Comparison of ENCODE assay signal across 8 mouse cellular contexts in the genomic region with DNA sequence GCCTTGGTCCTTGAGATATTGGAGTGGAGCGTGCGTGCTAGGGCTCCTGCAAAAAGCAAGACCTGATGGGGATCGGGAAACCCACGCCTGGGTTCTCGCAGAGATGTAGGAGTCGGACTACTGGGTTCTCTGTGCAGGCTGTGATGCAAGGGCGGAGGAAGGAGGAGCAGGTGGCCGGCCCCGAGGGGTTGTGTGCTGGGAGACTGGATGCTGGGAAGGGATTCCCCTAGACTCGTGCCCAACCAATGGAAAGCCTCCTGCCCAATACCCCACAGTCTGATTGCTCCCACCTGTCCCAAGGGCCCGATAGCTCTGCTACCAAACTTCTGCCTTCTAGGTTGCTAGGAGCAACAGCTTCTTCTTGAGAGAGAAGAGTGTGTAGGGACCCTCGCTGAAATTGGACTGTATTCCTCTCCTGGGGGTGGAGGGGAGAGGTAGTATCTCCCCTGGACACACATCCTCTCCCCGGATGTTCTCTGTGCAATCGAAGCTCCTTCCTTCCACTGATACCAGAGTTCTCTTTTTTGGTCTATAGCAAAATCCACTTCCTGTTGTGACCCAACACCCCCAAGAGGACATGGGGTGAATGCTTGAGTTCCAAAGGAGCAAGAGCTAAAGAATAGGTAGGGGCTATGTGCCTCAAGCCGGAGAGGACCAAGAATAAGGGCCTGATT. TPM values are rescaled to one million over a fixed set of nuclear protein-coding genes. Genes with fewer than 3 reads are reported as not detected.
DNase-seq lines count a peak whose midpoint lies in the region; ATAC-seq and TF ChIP-seq lines count a peak whose summit lies in the region.

No protein-coding gene starts in this region.

- peak overlapping the region; percentile 90 for H3K27ac ChIP-seq in left cerebral cortex, adult 2 months
- peak overlapping the region; percentile 62 for H3K27ac ChIP-seq in forebrain, embryonic 11.5 days (ENCODE audit: low read depth, low read length)
- peak overlapping the region; percentile 66 for H3K27ac ChIP-seq in intestine, embryonic 16.5 days (ENCODE audit: low read length)

- H3K9ac ChIP-seq in forebrain, embryonic 11.5 days (ENCODE audit: low read length), result peak overlapping the region; percentile 89
- H3K9ac ChIP-seq in intestine, embryonic 16.5 days (ENCODE audit: low read depth, low read length), result peak overlapping the region; percentile 82

- H3K9me3 ChIP-seq in forebrain, embryonic 11.5 days (ENCODE audit: control insufficient read depth, low read length), result no peaks in the 10 kb centered on the region
- H3K9me3 ChIP-seq in intestine, embryonic 16.5 days (ENCODE audit: control insufficient read depth, low read length), result no peaks in the 10 kb centered on the region

- DNase-seq in left cerebral cortex, adult 2 months (ENCODE audit: extremely low spot score in 1 of 2, low spot score in 2 of 2), result no peak
- no peak for DNase-seq in left cerebral cortex, adult 8-10 months (ENCODE audit: low spot score in 2 of 2)
- peak; percentile 49 for DNase-seq in MN1 (ENCODE audit: low spot score)
- peak; percentile 79 for DNase-seq in forebrain, embryonic 11.5 days (ENCODE audit: low spot score)
- DNase-seq in thymus, postnatal 25 days, result peak; percentile 44
- no peak for DNase-seq in urinary bladder, adult 2 months (ENCODE audit: low spot score)

- peak; percentile 60 for ATAC-seq in forebrain, embryonic 11.5 days (replicated peaks; ENCODE audit: low FRiP score)
- no peak; the same call in 1 of the 2 replicates for ATAC-seq in intestine, embryonic 16.5 days
- ATAC-seq in megakaryocyte, adult 5-6 weeks (ENCODE audit: poor library complexity, severe bottlenecking), result peak; percentile 41

- H3K4me2 ChIP-seq in forebrain, embryonic 11.5 days (ENCODE audit: low read depth, low read length, severe bottlenecking), result peak overlapping the region; percentile 58
- peak overlapping the region; percentile 93 for H3K4me2 ChIP-seq in intestine, embryonic 16.5 days (ENCODE audit: low read depth, low read length)

- H3K36me3 ChIP-seq in forebrain, embryonic 11.5 days (ENCODE audit: control insufficient read depth, insufficient read depth, low read length), result no peaks in the 10 kb centered on the region; the same call in 1 of the 2 replicates
- H3K36me3 ChIP-seq in intestine, embryonic 16.5 days (ENCODE audit: control insufficient read depth, insufficient read depth, low read length), result 0 out of 2 replicates have a peak, but pooled peaks cover 2% of the 10 kb centered on the region

- no peak for TF ChIP-seq CTCF in left cerebral cortex, adult 2 months (IDR thresholded peaks at IDR 0.05)

- peaks cover 17% of the 10 kb centered on the region; the same call in 1 of the 2 replicates for H3K4me1 ChIP-seq in forebrain, embryonic 11.5 days (replicated peaks; ENCODE audit: control insufficient read depth, insufficient read depth, low read length)
- peaks cover 16% of the 10 kb centered on the region for H3K4me1 ChIP-seq in intestine, embryonic 16.5 days (ENCODE audit: control insufficient read depth, insufficient read depth, low read length)

- H3K27me3 ChIP-seq in forebrain, embryonic 11.5 days (ENCODE audit: control insufficient read depth, insufficient read depth, low read length), result no peaks in the 10 kb centered on the region
- H3K27me3 ChIP-seq in intestine, embryonic 16.5 days (replicated peaks; ENCODE audit: control insufficient read depth, insufficient read depth, low read length), result no peaks in the 10 kb centered on the region

- intact Hi-C loops in left cerebral cortex, adult 2 months (cut with DNase I), result loop anchor here (1.0 to 5.0 kb wide), 4 partner anchors 18 to 324 kb away; a partner anchor contains a TSS

- peak overlapping the region; percentile 99 for H3K4me3 ChIP-seq in left cerebral cortex, adult 2 months
- peak overlapping the region; percentile 78 for H3K4me3 ChIP-seq in forebrain, embryonic 11.5 days (ENCODE audit: low read depth, low read length)
- H3K4me3 ChIP-seq in intestine, embryonic 16.5 days (ENCODE audit: low read length), result peak overlapping the region; percentile 79

- 6% methylated on average over 15 of the region's 15 CpGs for WGBS in forebrain, embryonic 11.5 days
- 9% methylated on average over 15 of the region's 15 CpGs for WGBS in intestine, embryonic 16.5 days

RNA-seq across cellular contexts. Expression of a gene that starts 0.6 kb away (rescaled TPM):
- total RNA-seq in left cerebral cortex, adult 2 months (2021), result 10 to 100 TPM; 74.3 to 86.0 TPM
- total RNA-seq in left cerebral cortex, adult 8-10 months (2022), result 10 to 100 TPM; 62.4 to 85.9 (median 70.1) TPM
- 44.0 and 47.9 TPM in 2 replicates for polyA plus RNA-seq in forebrain, embryonic 11.5 days (2014; fragmentation: Nextera tagmentation; extraction: Ambion mirVana)
- polyA plus RNA-seq in intestine, embryonic 16.5 days (2015; fragmentation: Nextera tagmentation; extraction: Ambion mirVana), result 10.1 and 10.7 TPM in 2 replicates
- 140 and 157 TPM in 2 replicates for total RNA-seq in megakaryocyte, adult 5-6 weeks (2015)
- 125 and 141 TPM in 2 replicates for total RNA-seq in megakaryocyte, adult 5-6 weeks (2017)
- polyA plus RNA-seq in urinary bladder, adult 2 months (2012; rRNA removed), result 18.5 and 22.0 TPM in 2 replicates

RNA-seq across cellular contexts. Expression of a gene that starts 18.7 kb away (rescaled TPM):
- 10 to 100 TPM; 13.2 to 14.8 TPM for total RNA-seq in left cerebral cortex, adult 2 months (2021)
- total RNA-seq in left cerebral cortex, adult 8-10 months (2022), result 10 to 100 TPM; 10.8 to 14.1 (median 13.5) TPM
- 40.9 and 46.0 TPM in 2 replicates for polyA plus RNA-seq in forebrain, embryonic 11.5 days (2014; fragmentation: Nextera tagmentation; extraction: Ambion mirVana)
- polyA plus RNA-seq in intestine, embryonic 16.5 days (2015; fragmentation: Nextera tagmentation; extraction: Ambion mirVana), result 38.4 and 41.7 TPM in 2 replicates
- total RNA-seq in megakaryocyte, adult 5-6 weeks (2015), result 42.2 and 64.0 TPM in 2 replicates
- 47.8 and 55.3 TPM in 2 replicates for total RNA-seq in megakaryocyte, adult 5-6 weeks (2017)
- 20.1 and 20.8 TPM in 2 replicates for polyA plus RNA-seq in urinary bladder, adult 2 months (2012; rRNA removed)

RNA-seq across cellular contexts. Expression of a gene that starts 23.2 kb away (rescaled TPM):
- total RNA-seq in left cerebral cortex, adult 2 months (2021), result 10 to 100 TPM; 34.6 to 36.2 TPM
- total RNA-seq in left cerebral cortex, adult 8-10 months (2022), result 10 to 100 TPM; 31.9 to 37.0 (median 35.2) TPM
- polyA plus RNA-seq in forebrain, embryonic 11.5 days (2014; fragmentation: Nextera tagmentation; extraction: Ambion mirVana), result 51.0 and 52.2 TPM in 2 replicates
- 29.1 and 31.5 TPM in 2 replicates for polyA plus RNA-seq in intestine, embryonic 16.5 days (2015; fragmentation: Nextera tagmentation; extraction: Ambion mirVana)
- total RNA-seq in megakaryocyte, adult 5-6 weeks (2015), result 12.1 and 13.2 TPM in 2 replicates
- total RNA-seq in megakaryocyte, adult 5-6 weeks (2017), result 5.8 and 7.4 TPM in 2 replicates
- 11.1 and 15.3 TPM in 2 replicates for polyA plus RNA-seq in urinary bladder, adult 2 months (2012; rRNA removed)

RNA-seq across cellular contexts. Expression of a gene that starts 26.2 kb away (rescaled TPM):
- total RNA-seq in left cerebral cortex, adult 2 months (2021), result under 1 TPM; 0.36 to 0.44 TPM
- total RNA-seq in left cerebral cortex, adult 8-10 months (2022), result under 1 TPM; 0.11 to 0.79 (median 0.46) TPM
- 0.21 and 0.27 TPM in 2 replicates for polyA plus RNA-seq in forebrain, embryonic 11.5 days (2014; fragmentation: Nextera tagmentation; extraction: Ambion mirVana)
- 1.1 and 1.2 TPM in 2 replicates for polyA plus RNA-seq in intestine, embryonic 16.5 days (2015; fragmentation: Nextera tagmentation; extraction: Ambion mirVana)
- total RNA-seq in megakaryocyte, adult 5-6 weeks (2015), result 0.13 TPM in 1 of 2 replicates, not detected in the other
- 0.04 TPM in 1 of 2 replicates, not detected in the other for total RNA-seq in megakaryocyte, adult 5-6 weeks (2017)
- 3.9 and 4.4 TPM in 2 replicates for polyA plus RNA-seq in urinary bladder, adult 2 months (2012; rRNA removed)

RNA-seq across cellular contexts. Expression of a gene that starts 26.8 kb away (rescaled TPM):
- 1 to 10 TPM; 1.2 to 1.4 TPM for total RNA-seq in left cerebral cortex, adult 2 months (2021)
- 1 to 10 TPM in 3 of 4 experiments, under 1 TPM in 1; 0.97 to 4.6 (median 2.3) TPM for total RNA-seq in left cerebral cortex, adult 8-10 months (2022)
- polyA plus RNA-seq in forebrain, embryonic 11.5 days (2014; fragmentation: Nextera tagmentation; extraction: Ambion mirVana), result 0.81 and 1.1 TPM in 2 replicates
- 10.9 and 11.9 TPM in 2 replicates for polyA plus RNA-seq in intestine, embryonic 16.5 days (2015; fragmentation: Nextera tagmentation; extraction: Ambion mirVana)
- 0.84 and 1.9 TPM in 2 replicates for total RNA-seq in megakaryocyte, adult 5-6 weeks (2015)
- 1.2 and 1.7 TPM in 2 replicates for total RNA-seq in megakaryocyte, adult 5-6 weeks (2017)
- 28.9 and 29.2 TPM in 2 replicates for polyA plus RNA-seq in urinary bladder, adult 2 months (2012; rRNA removed)

Comparison
In these comparisons a context has a peak if more than half of its experiments do, and no peak if none do; other contexts are left out.
1. DNase-seq: peak in MN1 (single experiment), forebrain, embryonic 11.5 days (single experiment) and thymus, postnatal 25 days (single experiment); none in left cerebral cortex, adult 2 months (0 of 2), left cerebral cortex, adult 8-10 months (0 of 2) and urinary bladder, adult 2 months (single experiment).
2. Peak in every context shown above with its lines, with median percentiles within 50 percentile points of each other: H3K27ac ChIP-seq and H3K4me3 ChIP-seq.